Mouse (Mus musculus) natural killer cell, adult 2 months (primary cell): ENCODE data around the gene Dlg2.

ENCODE experiments used
- DNase-seq, 2 experiments: peaks; one replicate each; pipeline ENCODE4 v3.0.0; 2022; ENCODE audit warnings: low spot score in 2 of 2

Dlg2 gene

DNA sequence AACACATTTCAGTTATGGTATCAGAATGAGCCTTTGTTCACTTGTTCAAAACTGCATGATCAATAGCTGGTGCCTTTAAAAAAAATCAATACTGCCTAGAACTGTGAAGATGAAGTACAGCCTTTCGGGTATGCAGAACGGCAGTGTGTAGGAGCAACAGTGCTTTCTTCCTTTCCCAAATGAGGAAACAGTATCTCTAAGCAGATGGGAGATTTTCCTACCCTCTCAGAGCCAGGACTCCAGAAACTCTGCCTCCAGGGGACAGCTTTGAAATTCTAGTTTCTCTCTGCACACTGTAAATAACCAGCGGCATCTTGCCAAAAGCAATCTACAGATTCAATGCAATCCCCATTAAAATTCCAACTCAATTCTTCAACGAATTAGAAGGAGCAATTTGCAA is 1801.2 kb downstream of the Dlg2 start:
- no peak for DNase-seq

DNA sequence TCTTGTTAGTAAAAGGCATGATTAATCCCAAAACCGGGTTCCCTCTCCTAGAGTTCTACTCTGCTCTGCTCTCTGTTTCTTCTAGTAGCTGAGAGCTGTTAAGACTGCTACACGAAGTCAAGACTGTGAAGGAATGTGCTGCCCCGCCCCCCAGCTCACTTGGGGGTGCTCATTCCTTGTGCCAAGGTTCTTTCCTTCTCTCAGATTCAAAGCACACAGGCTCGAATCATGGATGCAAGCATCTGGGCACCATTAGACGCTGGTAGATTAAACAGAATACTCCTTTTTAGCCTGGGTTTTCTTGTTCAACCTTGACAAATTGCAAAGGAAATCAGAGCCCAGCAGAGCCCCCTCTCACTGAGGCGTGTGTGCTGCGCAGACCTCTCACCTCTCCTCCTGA is 1804.5 kb downstream of the Dlg2 start:
- no peak for DNase-seq

DNA sequence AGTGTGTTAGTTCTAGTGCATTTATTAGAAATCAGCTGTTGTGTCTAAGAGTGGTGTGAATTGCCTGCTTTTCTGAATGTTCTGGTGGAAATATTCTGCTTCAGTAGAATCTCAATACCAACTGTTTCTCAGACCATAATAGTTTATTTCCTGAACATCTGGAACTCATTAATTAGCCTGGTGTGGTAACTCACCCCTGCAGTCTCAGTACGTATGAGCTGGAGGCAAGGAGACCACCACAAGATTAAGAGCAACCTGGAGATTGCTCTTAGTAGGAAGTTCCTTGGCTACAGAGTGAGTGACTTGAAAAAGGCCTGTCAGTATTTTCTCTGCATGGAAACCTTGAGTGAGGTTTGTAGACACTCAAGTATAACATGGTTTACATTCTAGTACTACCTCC is 1810.6 kb downstream of the Dlg2 start:
- no peak for DNase-seq

DNA sequence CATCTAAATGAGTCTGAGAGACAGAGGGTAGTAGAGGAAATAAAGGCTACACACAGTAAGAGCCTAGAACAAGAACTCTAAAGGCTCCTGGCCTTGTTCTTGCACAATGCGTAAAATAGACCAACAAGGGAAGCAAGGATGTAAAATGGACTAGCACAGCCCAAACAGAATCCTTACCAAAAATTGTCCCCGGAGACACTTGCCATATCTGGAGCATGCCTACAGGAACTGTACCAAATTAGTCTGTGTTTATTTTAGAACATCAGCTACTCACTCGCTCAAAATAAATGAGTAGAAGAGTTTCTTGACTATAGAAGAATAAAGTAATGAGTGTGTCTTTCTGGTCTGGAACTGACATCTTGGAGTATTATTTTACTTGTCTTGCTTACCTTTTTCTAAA is 1812.3 kb downstream of the Dlg2 start:
- DNase-seq = no peak

DNA sequence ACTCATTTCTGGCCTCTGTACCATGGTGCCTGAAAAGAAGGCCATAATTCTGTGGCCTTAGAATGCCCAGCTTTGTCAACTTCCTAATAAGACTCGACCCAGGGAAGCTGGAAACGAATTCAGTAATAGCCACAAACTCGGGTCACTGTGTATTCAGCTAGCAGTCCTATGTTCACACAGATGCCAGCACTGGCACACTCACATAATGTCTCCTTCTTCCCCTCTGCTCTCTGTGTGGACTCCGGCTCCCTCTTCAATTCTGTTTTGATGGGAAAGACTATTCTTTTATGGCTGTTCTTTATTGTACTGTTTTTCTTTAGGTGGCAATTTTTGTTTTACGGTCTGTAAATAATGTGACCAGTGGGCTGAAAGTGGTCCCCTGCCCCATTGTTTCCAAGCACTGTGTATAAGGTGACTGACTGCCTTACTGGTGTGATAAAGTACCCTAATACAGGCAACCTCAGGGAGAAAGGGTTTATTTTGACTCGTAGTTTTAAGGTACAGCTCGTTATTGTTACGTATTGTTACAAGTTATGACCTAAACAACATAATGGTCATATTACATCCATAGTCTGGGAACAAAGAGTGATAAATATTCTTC is 1816.5 kb downstream of the Dlg2 start:
- no peak for DNase-seq

DNA sequence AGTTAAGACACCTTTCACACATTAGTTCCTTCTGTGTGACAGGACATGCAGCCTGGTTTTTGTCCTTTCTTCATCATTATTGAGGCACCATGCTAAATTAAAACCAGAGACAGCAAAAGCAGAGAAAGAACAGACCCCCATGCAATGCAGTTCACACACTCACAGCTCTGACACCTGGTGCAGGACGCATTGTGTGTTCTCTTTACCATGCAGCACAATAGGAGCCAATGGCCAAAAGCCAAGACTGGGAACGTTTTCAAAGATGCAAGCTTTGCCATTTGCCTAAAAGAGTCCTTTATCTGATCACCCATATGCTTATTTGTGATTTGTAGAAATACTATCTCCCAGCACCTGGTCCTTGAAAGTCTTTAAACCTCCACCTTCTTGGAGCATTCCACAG is 1824.6 kb downstream of the Dlg2 start:
- DNase-seq = no peak

DNA sequence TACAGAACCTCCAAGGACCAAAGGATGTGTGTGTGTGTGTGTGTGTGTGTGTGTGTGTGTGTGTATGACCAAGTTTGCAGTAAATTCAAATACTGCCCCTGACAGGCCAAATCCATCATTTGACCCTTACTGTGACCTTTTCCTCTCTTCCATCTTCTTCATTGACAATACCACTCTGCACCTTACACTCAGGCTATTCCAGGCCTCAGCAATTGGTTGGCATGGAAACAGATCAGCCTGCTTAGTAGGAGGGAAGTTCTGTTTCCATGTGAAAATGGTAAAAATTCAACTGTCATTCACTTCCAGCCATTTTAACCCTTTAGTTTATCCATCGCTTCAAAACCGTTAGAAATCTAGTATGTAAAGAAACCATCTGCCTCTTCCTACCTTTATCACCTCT is 1831.2 kb downstream of the Dlg2 start:
- DNase-seq = no peak

DNA sequence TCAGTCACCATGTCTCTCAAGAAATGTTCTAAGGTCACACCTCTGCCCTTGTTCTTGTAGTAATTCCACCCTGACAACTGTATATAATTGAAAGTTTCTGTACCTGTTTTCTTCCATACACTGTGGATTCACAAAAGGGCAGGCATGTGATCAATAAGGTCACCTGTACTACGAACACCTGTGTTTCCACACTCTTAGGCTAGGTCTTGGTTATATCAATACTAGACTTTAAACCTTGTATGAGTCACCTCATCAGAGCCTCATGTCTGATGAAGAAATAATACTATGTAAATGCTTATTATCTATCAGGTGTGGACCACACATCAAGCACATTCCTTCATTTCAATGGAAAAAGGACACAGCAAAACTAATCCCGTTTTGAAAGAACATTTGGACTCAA is 1831.7 kb downstream of the Dlg2 start:
- no peak for DNase-seq

DNA sequence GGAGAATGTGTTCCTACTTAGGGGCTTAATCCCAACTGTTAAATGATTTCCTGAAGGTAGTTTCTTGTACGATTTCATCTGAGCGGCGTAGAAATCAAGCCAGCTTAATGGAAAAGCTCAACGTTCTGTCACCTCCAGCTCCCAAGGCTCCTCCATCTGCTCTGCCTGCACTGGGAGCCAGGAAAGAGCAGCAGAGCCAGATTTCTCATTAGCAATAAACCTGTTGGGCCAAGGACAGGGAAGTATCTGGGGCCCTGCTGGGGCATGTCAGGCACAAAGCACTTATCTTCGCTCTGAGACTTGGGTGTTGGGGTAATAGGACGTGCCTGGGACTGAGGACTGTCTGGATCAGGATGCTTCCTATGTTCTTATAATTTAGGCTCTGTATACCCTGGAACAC is 1839.9 kb downstream of the Dlg2 start:
- no peak for DNase-seq

DNA sequence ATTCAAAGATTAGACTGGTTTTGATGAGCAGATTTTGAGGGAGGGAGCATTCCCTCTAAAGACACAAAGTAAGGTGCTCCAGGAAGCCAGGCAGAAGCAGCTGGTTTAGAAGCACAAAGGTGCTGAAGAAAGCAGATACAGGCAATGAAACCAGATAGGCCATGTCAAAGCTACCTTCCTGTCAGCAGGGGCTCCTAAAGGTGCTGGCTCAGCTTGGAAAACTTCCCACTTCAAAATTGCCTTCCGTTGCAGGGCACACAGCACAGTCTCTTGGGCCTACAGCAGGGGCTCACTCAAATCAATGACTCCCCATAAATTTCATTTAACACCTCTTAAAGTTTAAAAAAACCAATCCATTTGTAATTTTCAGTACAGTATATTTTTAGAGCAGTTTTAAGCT is 1843.0 kb downstream of the Dlg2 start:
- no peak for DNase-seq

DNA sequence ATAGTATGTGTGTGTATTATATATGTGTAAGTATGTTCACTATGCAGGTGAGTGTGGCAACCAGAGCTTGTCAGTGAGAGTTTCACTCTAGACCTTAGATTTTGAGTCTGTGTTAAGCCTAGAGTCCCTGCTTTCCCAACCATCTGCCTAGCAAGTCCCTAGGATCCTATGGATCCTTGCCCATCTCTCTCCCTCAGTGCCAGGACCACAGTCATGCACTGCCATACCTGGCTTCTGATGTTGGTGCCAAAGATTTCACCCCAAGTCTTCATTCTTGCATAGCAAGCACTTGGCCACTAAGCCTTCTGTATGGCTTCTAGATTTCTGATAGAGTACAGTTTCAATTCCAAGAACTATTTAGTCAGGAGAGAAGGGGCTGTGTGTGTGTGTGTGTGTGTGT is 1843.7 kb downstream of the Dlg2 start:
- no peak for DNase-seq

DNA sequence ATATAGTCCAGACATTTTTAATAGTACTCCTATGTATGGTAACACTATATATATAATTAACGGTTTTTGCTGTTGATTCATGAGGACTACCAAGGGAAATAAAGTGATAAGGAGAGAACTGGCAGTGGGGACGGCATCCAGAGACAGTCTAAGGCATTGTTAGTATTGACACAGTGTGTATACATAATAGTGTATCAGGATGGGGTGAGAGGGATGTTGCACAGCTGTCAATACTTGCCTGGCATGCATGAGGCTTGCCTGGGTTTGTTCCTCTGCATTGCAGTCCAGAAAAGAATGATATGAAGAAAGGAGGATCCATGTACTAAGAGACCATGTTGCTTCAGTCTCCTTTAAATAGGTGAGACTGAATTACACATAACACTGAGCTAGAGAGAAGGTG is 1845.3 kb downstream of the Dlg2 start:
- DNase-seq = no peak

DNA sequence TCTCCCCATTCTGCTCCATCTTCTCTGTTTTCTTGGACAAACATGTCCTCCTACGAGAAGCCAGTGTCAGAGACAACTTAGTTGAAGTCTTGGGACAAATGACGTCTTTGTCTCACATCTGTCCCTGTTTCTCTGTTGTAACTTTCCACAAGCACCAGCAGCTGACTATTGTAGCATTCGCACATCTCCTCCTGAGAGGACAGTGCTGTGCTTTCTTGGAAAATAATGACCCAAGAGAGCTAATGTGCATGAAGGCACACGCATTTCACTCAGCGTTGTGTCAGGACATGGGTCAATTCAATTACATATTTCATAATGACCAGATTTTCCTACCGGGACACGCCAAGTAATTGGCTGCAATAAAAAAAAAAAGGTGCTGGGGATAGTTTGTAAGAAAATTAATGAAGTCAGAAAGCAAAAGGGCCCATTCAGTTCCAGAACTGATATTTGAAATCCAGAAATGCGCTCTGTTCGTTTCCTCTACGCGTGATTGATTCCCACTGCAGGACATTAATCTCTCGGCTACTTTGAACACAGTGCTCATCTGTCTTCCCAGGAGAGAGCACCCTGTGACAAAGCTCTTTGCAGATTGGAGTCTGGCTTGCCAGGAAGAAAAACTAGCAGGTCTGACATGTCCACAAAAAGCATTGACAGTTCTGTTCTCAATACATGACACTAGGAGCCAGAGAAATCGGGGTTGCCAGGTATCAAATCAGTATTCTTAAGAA is 1846.0 kb downstream of the Dlg2 start:
- DNase-seq = no peak

DNA sequence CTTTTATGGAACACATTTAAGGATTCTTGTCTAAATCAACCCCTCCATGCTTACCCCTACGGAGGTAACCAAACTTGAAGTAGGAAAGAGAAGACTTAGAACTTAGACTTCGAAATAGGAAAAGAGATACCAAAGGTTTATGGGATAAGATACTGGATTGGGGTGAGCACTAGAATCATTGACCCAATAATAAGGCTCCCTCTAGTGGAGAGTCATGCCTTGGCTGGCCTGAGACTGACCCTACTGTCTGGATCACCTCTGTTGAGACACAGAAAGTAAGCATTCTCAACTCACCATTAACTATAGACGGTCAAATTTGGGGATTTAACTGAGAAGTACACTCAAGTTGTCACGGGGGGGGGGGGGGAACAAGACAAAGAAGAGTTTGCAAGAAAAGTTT is 1847.2 kb downstream of the Dlg2 start:
- DNase-seq = no peak

DNA sequence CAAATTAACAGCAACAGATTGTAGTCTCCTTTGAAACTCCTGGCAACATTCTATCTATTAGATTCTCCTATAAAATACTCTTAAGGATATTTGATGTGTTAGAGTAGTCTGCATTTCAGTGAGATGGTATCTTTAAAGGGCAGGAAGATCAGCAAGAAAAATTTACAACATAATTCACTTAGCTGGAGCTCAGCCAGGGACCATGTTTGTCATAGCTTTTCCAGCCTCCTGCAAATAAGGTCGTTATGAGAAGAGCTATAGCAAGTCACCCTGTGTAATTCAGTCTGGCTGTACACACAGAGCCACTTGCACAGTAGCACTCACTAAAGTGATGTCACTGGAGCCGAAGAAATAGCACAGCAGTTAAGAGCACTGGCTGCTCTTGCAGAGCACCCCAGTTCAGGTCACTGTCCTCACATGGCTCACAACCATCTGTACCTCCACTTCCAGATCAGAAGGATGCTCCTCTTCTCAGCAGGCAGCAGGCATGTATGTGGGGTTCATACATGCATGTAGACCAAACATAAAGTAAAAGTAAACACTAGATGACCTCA is 1850.9 kb downstream of the Dlg2 start:
- DNase-seq = no peak

DNA sequence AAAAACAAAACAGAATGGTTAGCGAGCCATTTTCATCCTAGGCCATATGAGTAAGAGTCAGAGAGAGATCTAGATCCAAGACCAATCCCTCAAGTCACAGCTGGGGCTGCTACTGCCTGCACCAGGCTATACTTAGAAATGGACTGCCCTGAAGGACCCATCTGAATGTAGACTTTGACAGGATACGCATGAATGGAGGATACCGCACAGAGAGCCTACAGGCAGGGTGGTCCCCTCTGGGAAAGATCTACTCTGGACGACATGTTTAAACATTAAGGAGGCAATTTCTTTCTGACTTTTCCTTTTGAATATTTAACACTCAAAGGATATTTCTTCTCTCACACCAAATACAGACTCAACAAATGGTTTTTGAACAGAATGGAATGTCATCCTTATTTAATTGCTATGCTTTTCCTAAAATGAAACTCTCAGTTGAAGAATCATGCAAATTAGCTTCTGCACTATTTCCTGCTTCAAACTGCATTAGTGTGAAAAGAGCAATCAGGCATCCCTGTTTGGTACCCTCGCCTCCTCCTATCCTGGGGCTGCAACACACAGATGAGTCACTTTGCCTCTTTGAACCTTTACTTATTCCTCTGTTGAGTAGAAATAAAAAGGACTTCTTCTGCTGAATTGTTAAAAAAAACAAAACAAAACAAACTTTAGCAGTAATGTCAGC is 1856.9 kb downstream of the Dlg2 start:
- DNase-seq = no peak

DNA sequence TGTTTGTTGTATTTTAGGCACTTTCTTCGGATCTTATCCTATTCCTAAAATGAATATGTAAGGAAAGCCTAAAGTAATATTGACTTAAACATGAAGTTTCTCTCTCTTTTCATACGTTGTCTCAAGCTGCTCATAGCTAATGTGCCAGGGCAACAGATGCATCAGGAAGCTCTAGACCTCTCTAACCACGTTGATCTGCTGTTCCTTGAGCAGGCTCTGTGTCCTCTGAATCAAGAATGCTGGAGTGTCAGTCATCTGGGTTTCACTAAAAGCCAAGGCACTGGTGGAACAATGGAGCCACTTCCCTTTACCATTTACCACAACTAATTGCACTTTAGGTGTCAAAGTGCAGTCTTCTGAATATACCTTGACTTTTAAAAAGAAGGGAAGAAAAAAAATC is 1880.1 kb downstream of the Dlg2 start:
- DNase-seq = no peak

DNA sequence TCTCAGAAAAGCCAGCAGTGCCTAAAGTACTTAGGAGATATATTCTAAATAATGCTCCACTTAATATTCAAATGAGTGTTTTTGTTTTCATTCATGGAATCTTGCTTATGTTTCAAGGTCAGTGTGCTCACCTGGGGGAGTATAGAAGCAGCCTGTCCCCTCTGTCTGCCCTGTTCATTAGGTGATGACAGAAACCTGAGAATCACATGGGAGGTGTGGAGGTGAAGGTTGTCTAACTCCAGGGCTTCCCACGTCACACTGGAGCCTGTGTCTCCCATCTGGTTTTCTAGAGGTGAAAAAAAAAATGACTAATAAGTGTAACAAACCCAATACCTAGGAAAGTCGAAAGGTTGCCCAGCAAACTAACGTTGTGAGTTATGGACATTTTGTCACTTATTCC is 1886.9 kb downstream of the Dlg2 start:
- DNase-seq = no peak

DNA sequence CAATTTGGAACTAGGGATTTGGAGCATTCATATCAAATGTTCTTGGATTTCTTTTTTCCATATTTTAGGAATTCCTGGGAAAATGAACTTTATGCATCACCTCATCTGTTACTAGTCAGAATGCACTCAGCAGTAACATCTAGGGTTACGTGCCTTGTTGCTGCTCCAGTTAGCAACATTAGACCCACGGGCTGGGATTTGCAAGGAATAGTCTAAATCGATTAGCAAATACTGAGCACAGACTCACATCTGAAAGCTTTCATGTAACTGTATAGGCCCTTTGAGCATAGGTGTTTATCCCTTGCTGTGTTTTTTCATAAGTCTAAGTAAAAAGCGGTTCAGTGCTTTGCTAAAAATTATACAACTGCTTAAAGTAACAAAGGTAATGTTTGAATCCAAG is 1887.3 kb downstream of the Dlg2 start:
- no peak for DNase-seq

DNA sequence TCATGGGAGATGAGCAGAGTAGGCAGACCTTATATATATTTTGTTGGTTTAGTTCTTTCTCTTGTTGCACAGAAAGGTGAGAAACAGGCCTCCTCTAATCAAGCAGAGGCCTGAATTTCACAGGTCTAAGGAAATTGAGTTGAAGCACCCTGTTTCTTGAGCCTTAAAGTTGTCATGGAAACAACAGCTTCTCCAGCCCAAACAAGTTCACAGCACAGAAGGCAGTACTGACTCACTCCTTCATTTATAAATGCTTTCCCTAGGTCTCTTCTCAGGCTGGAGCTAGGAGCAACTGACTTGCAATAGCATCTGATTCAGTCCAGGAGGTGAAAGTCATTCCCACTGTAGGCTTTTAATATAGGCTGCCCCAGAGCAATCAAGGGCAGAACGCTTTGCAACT is 1890.6 kb downstream of the Dlg2 start:
- DNase-seq = no peak

DNA sequence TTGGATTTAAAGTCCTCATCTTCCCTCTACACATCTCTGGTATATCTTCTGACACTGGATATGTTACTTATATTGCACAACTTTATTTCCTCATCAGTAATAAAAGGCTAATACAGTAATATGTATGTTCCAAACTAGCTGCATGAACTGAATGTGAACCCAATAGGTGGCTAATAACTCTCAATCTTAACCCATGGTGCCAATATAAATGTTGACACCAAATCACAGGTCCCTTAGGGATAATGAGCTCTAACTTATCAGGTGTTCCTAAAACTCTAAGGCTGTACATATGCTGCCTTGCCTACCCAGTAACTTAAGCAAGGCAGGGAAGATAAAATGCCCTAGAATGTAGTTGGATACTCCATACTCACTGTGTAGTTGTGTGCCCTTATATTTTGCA is 1894.0 kb downstream of the Dlg2 start:
- DNase-seq = no peak

DNA sequence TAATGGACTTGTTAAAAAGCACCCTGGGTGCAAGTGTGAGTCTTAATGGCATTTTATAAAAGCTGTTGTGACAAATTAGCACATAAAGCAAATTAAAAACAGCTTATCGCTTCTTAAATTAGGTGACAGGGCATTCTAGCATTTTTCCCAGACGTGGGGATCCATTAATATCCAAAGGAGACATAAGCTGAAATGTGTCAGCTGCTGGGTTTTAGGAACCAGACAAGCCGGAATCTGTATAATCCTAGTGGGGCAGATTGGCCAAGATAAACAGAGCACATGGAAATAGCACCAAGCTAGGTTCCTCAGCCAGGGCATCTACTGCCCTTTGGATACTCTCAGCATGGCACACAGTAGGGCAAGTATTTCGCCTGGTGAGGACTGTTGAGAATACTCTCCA is 1895.2 kb downstream of the Dlg2 start:
- DNase-seq = no peak

DNA sequence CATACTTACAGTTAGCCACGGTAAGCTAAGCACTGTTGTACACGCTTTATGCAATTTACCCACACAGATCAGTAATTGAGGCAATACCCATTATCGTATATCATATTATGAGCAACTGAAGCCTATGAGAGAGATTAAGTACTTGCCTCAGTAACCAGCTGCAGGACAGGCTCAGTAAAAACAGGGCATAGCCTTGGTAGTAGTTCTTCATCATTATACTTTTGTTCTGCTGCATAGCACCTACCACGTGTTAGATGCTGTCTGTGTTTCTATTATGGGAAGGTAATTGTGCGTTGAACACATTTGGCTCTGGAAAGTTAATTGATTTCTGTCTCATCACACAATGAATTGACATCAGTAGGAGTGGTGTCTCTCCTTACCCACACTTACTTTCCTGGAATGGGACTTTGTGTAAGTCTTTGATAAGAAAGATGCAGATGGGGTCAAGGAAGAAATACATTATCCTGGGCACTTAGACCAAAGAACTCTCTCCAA is 1897.4 kb downstream of the Dlg2 start:
- DNase-seq = no peak
